Mouse (Mus musculus) stomach, embryonic 16.5 days (tissue): ENCODE results near the gene Gtf2b. TPM values are rescaled to one million over a fixed set of nuclear protein-coding genes. Genes with fewer than 3 reads are reported as not detected.

Experiments used
- ATAC-seq: fragments of 200-750 bp; cut with Nextera tagmentation; 2 replicates; pipeline ENCODE4 v1.8.0; 2017; ENCODE audit warnings: moderate number of reproducible peaks, moderate TSS enrichment; ENCODE audit not compliant: insufficient read depth, low FRiP score
- H3K27ac ChIP-seq: fragments of 300-500 bp; sonication (generic); 2 replicates; pipeline ENCODE4 v1.5.1; 2014; ENCODE audit warnings: low read length
- H3K27me3 ChIP-seq: fragments of 300-500 bp; sonication (generic); 2 replicates; pipeline ENCODE4 v1.6.1; 2014; ENCODE audit warnings: low read length, control low read depth, mixed read lengths; ENCODE audit not compliant: control insufficient read depth, insufficient read depth
- H3K36me3 ChIP-seq: fragments of 300-500 bp; sonication (generic); 2 replicates; pipeline ENCODE4 v1.6.1; 2014; ENCODE audit warnings: low read length; ENCODE audit not compliant: control insufficient read depth, insufficient read depth
- H3K4me1 ChIP-seq: fragments of 300-500 bp; sonication (generic); 2 replicates; pipeline ENCODE4 v1.6.1; 2014; ENCODE audit warnings: low read length, control low read depth, mixed read lengths; ENCODE audit not compliant: control insufficient read depth, insufficient read depth
- H3K4me2 ChIP-seq: fragments of 300-500 bp; sonication (generic); 2 replicates; pipeline ENCODE4 v1.6.1; 2014; ENCODE audit warnings: low read depth, low read length, mixed read lengths
- H3K4me3 ChIP-seq: fragments of 300-500 bp; sonication (generic); replicated peaks from 2 replicates; pipeline ENCODE4 v1.5.1; 2014; ENCODE audit warnings: mild to moderate bottlenecking, low read length
- H3K9ac ChIP-seq: fragments of 300-500 bp; sonication (generic); 2 replicates; pipeline ENCODE4 v1.6.1; 2014; ENCODE audit warnings: low read length
- H3K9me3 ChIP-seq: fragments of 300-500 bp; sonication (generic); replicated peaks from 2 replicates; pipeline ENCODE4 v1.6.1; 2016; ENCODE audit warnings: low read length, control low read depth; ENCODE audit not compliant: control insufficient read depth
- WGBS: fragments of 180-500 bp; shearing (Covaris S2); extraction: QIAGEN DNeasy Blood & Tissue Kit; methylation state at CpG from one replicate; pipeline ENCODE4 v1.1.7; 2014; 5-methylcytosine and 5-hydroxymethylcytosine counted together
- polyA plus RNA-seq: library from polyadenylated mRNA; unstranded; fragments of >200 nt; fragmentation: Nextera tagmentation; extraction: Ambion mirVana; gene quantifications from 2 replicates; pipeline ENCODE4 v1.2.1, GENCODE M21; 2015

The Gtf2b gene
- 69.9 and 71.2 TPM in 2 replicates for polyA plus RNA-seq

- peak within 1 kb of the TSS; percentile 98 for H3K9ac ChIP-seq
- no peaks in the 10 kb centered on the region for H3K9me3 ChIP-seq
- WGBS: under 1% methylated on average over 64 of the region's 64 CpGs
- peaks cover 3% of the 10 kb centered on the region; the same call in 1 of the 2 replicates for H3K4me1 ChIP-seq
- no peaks in the 10 kb centered on the region for H3K36me3 ChIP-seq
- H3K4me3 ChIP-seq: peak within 1 kb of the TSS; percentile 73
- peak; percentile 100 for ATAC-seq
- H3K27ac ChIP-seq: peak within 1 kb of the TSS; percentile 88
- H3K27me3 ChIP-seq: no peaks in the 10 kb centered on the region
- H3K4me2 ChIP-seq: peak within 1 kb of the TSS; percentile 80
Measured at GRCm38 (mm10) chr3:142764995-142765777, at the start of gene Gtf2b. Gtf2b (plus strand) TSS chr3:142765045.

GRCm38 (mm10) chr3:142725481-142725880 is 39.4 kb upstream of the Gtf2b start:
- 71% methylated on average over 2 of the region's 2 CpGs for WGBS
- H3K4me3 ChIP-seq: no peak overlapping the region
- no peak overlapping the region for H3K27ac ChIP-seq
- no peaks in the 10 kb centered on the region for H3K27me3 ChIP-seq
- H3K4me1 ChIP-seq: no peaks in the 10 kb centered on the region
- ATAC-seq: peak; percentile 75
- H3K9me3 ChIP-seq: no peaks in the 10 kb centered on the region
- no peaks in the 10 kb centered on the region for H3K36me3 ChIP-seq
- no peak overlapping the region for H3K9ac ChIP-seq
- no peak overlapping the region for H3K4me2 ChIP-seq

GRCm38 (mm10) chr3:142725969-142726672 is 38.7 kb upstream of the Gtf2b start:
- H3K36me3 ChIP-seq: no peaks in the 10 kb centered on the region
- H3K9ac ChIP-seq: no peak overlapping the region
- no peak overlapping the region for H3K27ac ChIP-seq
- 85% methylated on average over 22 of the region's 22 CpGs for WGBS
- no peak for ATAC-seq
- no peak overlapping the region for H3K4me3 ChIP-seq
- no peaks in the 10 kb centered on the region for H3K9me3 ChIP-seq
- H3K4me2 ChIP-seq: no peak overlapping the region
- no peaks in the 10 kb centered on the region for H3K4me1 ChIP-seq
- no peaks in the 10 kb centered on the region for H3K27me3 ChIP-seq

GRCm38 (mm10) chr3:142734291-142734690 is 30.6 kb upstream of the Gtf2b start:
- whole genome bisulfite sequencing: 51% methylated on average over 12 of the region's 12 CpGs
- no peaks in the 10 kb centered on the region for H3K27me3 ChIP-seq
- no peaks in the 10 kb centered on the region for H3K4me1 ChIP-seq
- no peaks in the 10 kb centered on the region for H3K9me3 ChIP-seq
- no peak overlapping the region for H3K4me2 ChIP-seq
- no peak overlapping the region for H3K9ac ChIP-seq
- ATAC-seq: no peak
- H3K36me3 ChIP-seq: no peaks in the 10 kb centered on the region
- H3K4me3 ChIP-seq: no peak overlapping the region
- H3K27ac ChIP-seq: no peak overlapping the region

- no peak overlapping the region for H3K27ac ChIP-seq
- H3K4me1 ChIP-seq: no peaks in the 10 kb centered on the region
- no peaks in the 10 kb centered on the region for H3K9me3 ChIP-seq
- no peaks in the 10 kb centered on the region for H3K36me3 ChIP-seq
- 63% methylated on average over 7 of the region's 7 CpGs for WGBS
- no peak for ATAC-seq
- H3K4me2 ChIP-seq: no peak overlapping the region
- H3K9ac ChIP-seq: no peak overlapping the region
- H3K4me3 ChIP-seq: no peak overlapping the region
- no peaks in the 10 kb centered on the region for H3K27me3 ChIP-seq
Measured at GRCm38 (mm10) chr3:142740896-142741295, 23.9 kb upstream of the Gtf2b start.

GRCm38 (mm10) chr3:142743973-142744898 is 20.6 kb upstream of the Gtf2b start:
- H3K9me3 ChIP-seq: no peaks in the 10 kb centered on the region
- no peaks in the 10 kb centered on the region for H3K36me3 ChIP-seq
- no peak for ATAC-seq
- 58% methylated on average over 21 of the region's 21 CpGs for WGBS
- H3K4me2 ChIP-seq: no peak overlapping the region
- H3K4me3 ChIP-seq: no peak overlapping the region
- no peak overlapping the region for H3K9ac ChIP-seq
- no peaks in the 10 kb centered on the region for H3K27me3 ChIP-seq
- no peaks in the 10 kb centered on the region for H3K4me1 ChIP-seq
- H3K27ac ChIP-seq: no peak overlapping the region

- no peak for ATAC-seq
- H3K27me3 ChIP-seq: no peaks in the 10 kb centered on the region
- no peak overlapping the region for H3K9ac ChIP-seq
- no peaks in the 10 kb centered on the region for H3K9me3 ChIP-seq
- H3K4me3 ChIP-seq: no peak overlapping the region
- WGBS: 92% methylated on average over 2 of the region's 2 CpGs
- no peak overlapping the region for H3K4me2 ChIP-seq
- H3K36me3 ChIP-seq: no peaks in the 10 kb centered on the region
- no peak overlapping the region for H3K27ac ChIP-seq
- H3K4me1 ChIP-seq: no peaks in the 10 kb centered on the region
Measured at GRCm38 (mm10) chr3:142745076-142745475, 19.8 kb upstream of the Gtf2b start.

- no peaks in the 10 kb centered on the region for H3K9me3 ChIP-seq
- no peak for ATAC-seq
- no peaks in the 10 kb centered on the region for H3K36me3 ChIP-seq
- no peak overlapping the region for H3K4me2 ChIP-seq
- no peaks in the 10 kb centered on the region for H3K27me3 ChIP-seq
- H3K4me1 ChIP-seq: no peaks in the 10 kb centered on the region
- H3K9ac ChIP-seq: no peak overlapping the region
- WGBS: 95% methylated on average over 7 of the region's 7 CpGs
- H3K27ac ChIP-seq: no peak overlapping the region
- no peak overlapping the region for H3K4me3 ChIP-seq
Measured at GRCm38 (mm10) chr3:142747673-142748072, 17.2 kb upstream of the Gtf2b start.
